Mouse (Mus musculus) lung, embryonic 14.5 days (tissue): ENCODE data around the gene Awat2. TPM values are rescaled to one million over a fixed set of nuclear protein-coding genes. Genes with fewer than 3 reads are reported as not detected.
"Not testable (repeated sequence)": the region's sequence is repeated elsewhere in the genome, so short reads cannot be mapped to it uniquely, and the experiment has no call there.

ENCODE experiments used
- ATAC-seq: fragments of 200-750 bp; cut with Nextera tagmentation; 2 replicates; pipeline ENCODE4 v1.8.0; 2017; ENCODE audit warnings: mild to moderate bottlenecking, moderate TSS enrichment, moderate library complexity; ENCODE audit not compliant: insufficient read depth
- DNase-seq: peaks from one replicate; pipeline ENCODE4 v3.0.0-alpha.2; 2015
- H3K27ac ChIP-seq: fragments of 300-500 bp; sonication (generic); 2 replicates; pipeline ENCODE4 v1.5.1; 2014; ENCODE audit warnings: low read depth, mild to moderate bottlenecking, moderate library complexity
- H3K27me3 ChIP-seq: fragments of 300-500 bp; sonication (generic); 2 replicates; pipeline ENCODE4 v1.6.1; 2014; ENCODE audit warnings: low read length, control low read depth; ENCODE audit not compliant: insufficient read depth
- H3K36me3 ChIP-seq: fragments of 300-500 bp; sonication (generic); 2 replicates; pipeline ENCODE4 v1.6.1; 2014; ENCODE audit warnings: control low read depth; ENCODE audit not compliant: insufficient read depth
- H3K4me1 ChIP-seq: fragments of 300-500 bp; sonication (generic); 2 replicates; pipeline ENCODE4 v1.6.1; 2014; ENCODE audit warnings: antibody characterized with exemption, control low read depth; ENCODE audit not compliant: insufficient read depth
- H3K4me2 ChIP-seq: fragments of 300-500 bp; sonication (generic); 2 replicates; pipeline ENCODE4 v1.6.1; 2014; ENCODE audit warnings: mild to moderate bottlenecking
- H3K4me3 ChIP-seq: fragments of 300-500 bp; sonication (generic); 2 replicates; pipeline ENCODE4 v1.5.1; 2014; ENCODE audit warnings: low read depth, low read length
- H3K9ac ChIP-seq: fragments of 300-500 bp; sonication (generic); 2 replicates; pipeline ENCODE4 v1.6.1; 2014
- H3K9me3 ChIP-seq: fragments of 300-500 bp; sonication (generic); 2 replicates; pipeline ENCODE4 v1.6.1; 2016; ENCODE audit warnings: low read depth, low read length, control low read depth
- CTCF ChIP-seq: IDR thresholded peaks from 2 replicates; pipeline ENCODE4 v1.5.1; 2016; ENCODE audit warnings: antibody characterized with exemption, low read depth
- WGBS: fragments of 180-500 bp; shearing (Covaris S2); extraction: QIAGEN DNeasy Blood & Tissue Kit; methylation state at CpG from one replicate; pipeline ENCODE4 v1.1.7; 2014; 5-methylcytosine and 5-hydroxymethylcytosine counted together
- polyA plus RNA-seq: library from polyadenylated mRNA; unstranded; fragments of >200 nt; fragmentation: Nextera tagmentation; extraction: Ambion mirVana; gene quantifications from 2 replicates; pipeline ENCODE4 v1.2.1, GENCODE M21; 2014

The Awat2 gene
- 0.62 and 1.0 TPM in 2 replicates for polyA plus RNA-seq

GRCm38 (mm10) chrX:100442617-100443016, at the start of gene Awat2:
Gene Awat2, minus strand, starts transcription at chrX:100442717.
- not testable (repeated sequence) for H3K36me3 ChIP-seq, DNase-seq, H3K4me3 ChIP-seq, H3K4me1 ChIP-seq, H3K27me3 ChIP-seq, ATAC-seq, H3K27ac ChIP-seq, H3K4me2 ChIP-seq, H3K9ac ChIP-seq, H3K9me3 ChIP-seq
- WGBS: 100% methylated on average over 2 of the region's 2 CpGs

- Histone ChIP-seq H3K4me2 (no peak overlapping the region), H3K36me3 (no peaks in the 10 kb centered on the region), H3K27ac (no peak overlapping the region), H3K9ac (no peak overlapping the region), H3K9me3 (no peaks in the 10 kb centered on the region), H3K4me1 (no peaks in the 10 kb centered on the region), H3K4me3 (no peak overlapping the region), H3K27me3 (no peaks in the 10 kb centered on the region)
- TF ChIP-seq CTCF: peak; percentile 71
- peak; percentile 69 for DNase-seq
- ATAC-seq: peak; percentile 79
- 28% methylated on average over 3 of the region's 3 CpGs for WGBS
These were observed 37.8 kb upstream of the Awat2 start for GRCm38 (mm10) chrX:100480317-100480716.

GRCm38 (mm10) chrX:100475569-100476223, 33.2 kb upstream of the Awat2 start:
- Histone ChIP-seq H3K9me3 (no peaks in the 10 kb centered on the region), H3K4me1 (no peaks in the 10 kb centered on the region), H3K4me3 (no peak overlapping the region), H3K4me2 (no peak overlapping the region), H3K36me3 (no peaks in the 10 kb centered on the region), H3K9ac (no peak overlapping the region), H3K27ac (no peak overlapping the region), H3K27me3 (no peaks in the 10 kb centered on the region)
- DNase-seq: no peak
- WGBS: 55% methylated on average over 4 of the region's 4 CpGs
- TF ChIP-seq CTCF: no peak
- no peak for ATAC-seq

- H3K27me3 ChIP-seq: no peaks in the 10 kb centered on the region
- no peaks in the 10 kb centered on the region for H3K36me3 ChIP-seq
- TF ChIP-seq CTCF: no peak
- no peak overlapping the region for H3K9ac ChIP-seq
- ATAC-seq (no peak), DNase-seq (no peak)
- H3K4me1 ChIP-seq: no peaks in the 10 kb centered on the region
- H3K4me2 ChIP-seq: no peak overlapping the region
- H3K4me3 ChIP-seq: no peak overlapping the region
- no peak overlapping the region for H3K27ac ChIP-seq
- 79% methylated on average over 3 of the region's 3 CpGs for WGBS
- no peaks in the 10 kb centered on the region for H3K9me3 ChIP-seq
These were observed 29.0 kb upstream of the Awat2 start for GRCm38 (mm10) chrX:100471491-100471890.

GRCm38 (mm10) chrX:100470126-100470525, 27.6 kb upstream of the Awat2 start:
- no peak overlapping the region for H3K27ac ChIP-seq
- DNase-seq: peak; percentile 62
- peak; percentile 31; the same call in 1 of the 2 replicates for ATAC-seq
- no peaks in the 10 kb centered on the region for H3K9me3 ChIP-seq
- no peaks in the 10 kb centered on the region for H3K27me3 ChIP-seq
- H3K9ac ChIP-seq: no peak overlapping the region
- H3K4me2 ChIP-seq: no peak overlapping the region
- WGBS: 64% methylated on average over 3 of the region's 3 CpGs
- no peaks in the 10 kb centered on the region for H3K36me3 ChIP-seq
- H3K4me1 ChIP-seq: no peaks in the 10 kb centered on the region
- H3K4me3 ChIP-seq: no peak overlapping the region
- TF ChIP-seq CTCF: no peak

GRCm38 (mm10) chrX:100468047-100468446, 25.5 kb upstream of the Awat2 start:
- H3K36me3 ChIP-seq: no peaks in the 10 kb centered on the region
- ATAC-seq (no peak), DNase-seq (no peak)
- TF ChIP-seq CTCF: no peak
- H3K9me3 ChIP-seq: no peaks in the 10 kb centered on the region
- H3K27me3 ChIP-seq: no peaks in the 10 kb centered on the region
- H3K4me3 ChIP-seq: no peak overlapping the region
- H3K4me2 ChIP-seq: no peak overlapping the region
- WGBS: 54% methylated on average over 4 of the region's 4 CpGs
- no peak overlapping the region for H3K9ac ChIP-seq
- H3K27ac ChIP-seq: no peak overlapping the region
- no peaks in the 10 kb centered on the region for H3K4me1 ChIP-seq

GRCm38 (mm10) chrX:100443532-100443931, 1.0 kb upstream of the Awat2 start:
- Histone ChIP-seq H3K9ac (no peak overlapping the region), H3K9me3 (no peaks in the 10 kb centered on the region), H3K4me3 (no peak overlapping the region), H3K36me3 (no peaks in the 10 kb centered on the region), H3K4me2 (no peak overlapping the region), H3K27me3 (no peaks in the 10 kb centered on the region), H3K27ac (no peak overlapping the region), H3K4me1 (no peaks in the 10 kb centered on the region)
- WGBS: 90% methylated on average over 7 of the region's 7 CpGs
- TF ChIP-seq CTCF: no peak
- no peak for ATAC-seq
- no peak for DNase-seq
